Mouse (Mus musculus) adrenal gland (tissue): ENCODE results near the gene Syt7.

Experiments
- intact Hi-C: fragments of 180-260 bp; cut with DNase I; formaldehyde crosslinking; loops from one replicate; pipeline ENCODE4 v1.15.1; 2025

The Syt7 gene

GRCm38 (mm10) chr19:10455437-10455806, 66.5 kb downstream of the Syt7 start:
- intact Hi-C loops = no loop called here

GRCm38 (mm10) chr19:10456752-10457483, 68.0 kb downstream of the Syt7 start, which contains the start of gene Lrrc10b:
Gene Lrrc10b, minus strand, starts transcription at chr19:10457473.
- intact Hi-C loops = no loop called here

GRCm38 (mm10) chr19:10457484-10457800, 68.6 kb downstream of the Syt7 start:
- intact Hi-C loops = no loop called here

- intact Hi-C loops = no loop called here
These were observed 69.2 kb downstream of the Syt7 start for GRCm38 (mm10) chr19:10458096-10458495.

- intact Hi-C loops = no loop called here
These were observed 71.0 kb downstream of the Syt7 start for GRCm38 (mm10) chr19:10459907-10460306.

GRCm38 (mm10) chr19:10461584-10461983, 72.7 kb downstream of the Syt7 start:
- intact Hi-C loops = no loop called here

- intact Hi-C loops = no loop called here
These were observed 75.5 kb downstream of the Syt7 start for GRCm38 (mm10) chr19:10464427-10464826.

GRCm38 (mm10) chr19:10469171-10469658, 80.3 kb downstream of the Syt7 start:
- intact Hi-C loops = no loop called here

- intact Hi-C loops = no loop called here
These were observed 84.1 kb downstream of the Syt7 start for GRCm38 (mm10) chr19:10472958-10473357.

GRCm38 (mm10) chr19:10473779-10474178, 84.9 kb downstream of the Syt7 start:
- intact Hi-C loops = no loop called here

- intact Hi-C loops = no loop called here
These were observed 90.7 kb downstream of the Syt7 start for GRCm38 (mm10) chr19:10479541-10479940.

GRCm38 (mm10) chr19:10482703-10483102, 93.8 kb downstream of the Syt7 start, which contains the start of gene Ppp1r32:
Gene Ppp1r32, minus strand, starts transcription at chr19:10482928.
- intact Hi-C loops = no loop called here

- intact Hi-C loops = loop anchor here (5.0 kb wide), 1 partner anchor 154 kb away; no protein-coding TSS in a partner anchor
These were observed 97.4 kb downstream of the Syt7 start for GRCm38 (mm10) chr19:10486264-10486738.

GRCm38 (mm10) chr19:10495670-10496069, 106.8 kb downstream of the Syt7 start:
- intact Hi-C loops = no loop called here

- intact Hi-C loops = no loop called here
These were observed 108.1 kb downstream of the Syt7 start for GRCm38 (mm10) chr19:10496976-10497375.

GRCm38 (mm10) chr19:10497512-10498160, 108.7 kb downstream of the Syt7 start:
- intact Hi-C loops = no loop called here

- intact Hi-C loops = no loop called here
These were observed 111.7 kb downstream of the Syt7 start for GRCm38 (mm10) chr19:10500581-10500980.

GRCm38 (mm10) chr19:10502571-10502970, 113.7 kb downstream of the Syt7 start:
- intact Hi-C loops = no loop called here
